Mouse (Mus musculus) C2C12 (cell line): ENCODE data around the gene Sncb. TPM values are rescaled to one million over a fixed set of nuclear protein-coding genes. Genes with fewer than 3 reads are reported as not detected.

Source experiments
- H3K27me3 ChIP-seq: one replicate; pipeline ENCODE4 v1.6.1; 2011; ENCODE audit not compliant: control insufficient read depth, insufficient read depth, insufficient read length
- H3K36me3 ChIP-seq: one replicate; pipeline ENCODE4 v1.6.1; 2011; ENCODE audit not compliant: control insufficient read depth, insufficient read depth
- H3K4me3 ChIP-seq: one replicate; pipeline ENCODE4 v1.5.1; 2011; ENCODE audit warnings: mild to moderate bottlenecking, control low read depth; ENCODE audit not compliant: poor library complexity, insufficient read depth, severe bottlenecking
- H3K79me2 ChIP-seq: one replicate; pipeline ENCODE4 v1.6.1; 2011; ENCODE audit not compliant: control insufficient read depth, insufficient read depth
- H3K79me3 ChIP-seq: one replicate; pipeline ENCODE4 v1.6.1; 2011; ENCODE audit warnings: low read depth, control low read depth
- H3ac ChIP-seq: one replicate; pipeline ENCODE3; 2011; ENCODE audit warnings: low read depth; ENCODE audit not compliant: control insufficient read depth, insufficient read length
- CEBPB ChIP-seq: IDR thresholded peaks from one replicate; pipeline ENCODE4 v1.6.1; 2011; ENCODE audit warnings: low read depth, mild to moderate bottlenecking, control low read depth, moderate library complexity
- CTCF ChIP-seq: IDR thresholded peaks from one replicate; pipeline ENCODE4 v1.5.1; 2011; ENCODE audit not compliant: control insufficient read depth, insufficient read depth, insufficient read length
- FOSL1 ChIP-seq: IDR thresholded peaks from one replicate; pipeline ENCODE4 v1.8.0; 2011; ENCODE audit warnings: mild to moderate bottlenecking, low read length; ENCODE audit not compliant: poor library complexity, insufficient read depth, severe bottlenecking
- MAX ChIP-seq: IDR thresholded peaks from one replicate; pipeline ENCODE4 v1.6.1; 2011; ENCODE audit warnings: mild to moderate bottlenecking, control low read depth
- MYOD1 ChIP-seq: IDR thresholded peaks from one replicate; pipeline ENCODE4 v1.6.1; 2011; ENCODE audit warnings: low read depth; ENCODE audit not compliant: control insufficient read depth, insufficient read length
- MYOG ChIP-seq: IDR thresholded peaks from one replicate; pipeline ENCODE4 v1.6.1; 2011; ENCODE audit not compliant: control insufficient read depth, insufficient read length; ENCODE audit errors: extremely low read depth
- USF1 ChIP-seq: IDR thresholded peaks from one replicate; pipeline ENCODE4 v1.6.1; 2011; ENCODE audit warnings: low read depth, mild to moderate bottlenecking, control low read depth, moderate library complexity
- polyA plus RNA-seq: library from polyadenylated mRNA; unstranded; fragments of >200 nt; fragmentation: generic; extraction: Trizol; gene quantifications from one replicate; pipeline ENCODE4 v1.2.1, GENCODE M21; 2012; ENCODE audit warnings: missing spikeins

The Sncb gene
- polyA plus RNA-seq, 1 experiment = not detected

- TF ChIP-seq MYOG (no peak), MAX (no peak), CEBPB (no peak), CTCF (no peak), USF1 (no peak), FOSL1 (no peak), MYOD1 (no peak)
These were observed 17.1 kb downstream of the Sncb start for GRCm38 (mm10) chr13:54749061-54749863.

GRCm38 (mm10) chr13:54748721-54749060 is 17.7 kb downstream of the Sncb start:
- TF ChIP-seq MYOD1 (no peak), MYOG (no peak), CEBPB (no peak), USF1 (no peak), FOSL1 (no peak), CTCF (no peak), MAX (no peak)
- H3K27me3 ChIP-seq = peaks cover 38% of the 10 kb centered on the region

More at GRCm38 (mm10) chr13:54749061-54749863, 17.1 kb downstream of the Sncb start:
- H3K4me3 ChIP-seq = peak overlapping the region; percentile 6
- no peaks in the 10 kb centered on the region for H3K79me3 ChIP-seq
- peak overlapping the region; percentile 66 for H3ac ChIP-seq
- no peaks in the 10 kb centered on the region for H3K36me3 ChIP-seq
- H3K79me2 ChIP-seq = no peaks in the 10 kb centered on the region
- peaks cover 36% of the 10 kb centered on the region for H3K27me3 ChIP-seq

GRCm38 (mm10) chr13:54748190-54748589 is 18.2 kb downstream of the Sncb start:
- H3K79me3 ChIP-seq = no peaks in the 10 kb centered on the region
- no peak overlapping the region for H3ac ChIP-seq
- H3K36me3 ChIP-seq = no peaks in the 10 kb centered on the region
- peaks cover 38% of the 10 kb centered on the region for H3K27me3 ChIP-seq
- no peak overlapping the region for H3K4me3 ChIP-seq
- no peak for TF ChIP-seq MYOG
- no peak for TF ChIP-seq MYOD1
- TF ChIP-seq CEBPB = no peak
- no peak for TF ChIP-seq MAX
- no peak for TF ChIP-seq CTCF
- no peak for TF ChIP-seq FOSL1
- TF ChIP-seq USF1 = no peak
- no peaks in the 10 kb centered on the region for H3K79me2 ChIP-seq

More at GRCm38 (mm10) chr13:54748721-54749060, 17.7 kb downstream of the Sncb start:
- Histone ChIP-seq H3K36me3 (no peaks in the 10 kb centered on the region), H3K79me2 (no peaks in the 10 kb centered on the region), H3K4me3 (no peak overlapping the region), H3ac (no peak overlapping the region), H3K79me3 (no peaks in the 10 kb centered on the region)

- H3K79me2 ChIP-seq = no peaks in the 10 kb centered on the region
- TF ChIP-seq FOSL1 = no peak
- TF ChIP-seq MYOD1 = no peak
- no peak for TF ChIP-seq CEBPB
- TF ChIP-seq MAX = no peak
- TF ChIP-seq USF1 = no peak
- H3K4me3 ChIP-seq = no peak overlapping the region
- H3ac ChIP-seq = no peak overlapping the region
- H3K27me3 ChIP-seq = peaks cover 48% of the 10 kb centered on the region
- H3K36me3 ChIP-seq = no peaks in the 10 kb centered on the region
- no peaks in the 10 kb centered on the region for H3K79me3 ChIP-seq
These were observed 19.5 kb downstream of the Sncb start for GRCm38 (mm10) chr13:54746896-54747295.

- H3K27me3 ChIP-seq = peaks cover 53% of the 10 kb centered on the region
- no peaks in the 10 kb centered on the region for H3K36me3 ChIP-seq
- no peaks in the 10 kb centered on the region for H3K79me3 ChIP-seq
- H3K4me3 ChIP-seq = no peak overlapping the region
- H3ac ChIP-seq = no peak overlapping the region
- H3K79me2 ChIP-seq = no peaks in the 10 kb centered on the region
- TF ChIP-seq MYOD1 (no peak), FOSL1 (no peak), CEBPB (no peak), CTCF (no peak), MYOG (no peak), USF1 (no peak), MAX (no peak)
These were observed 20.3 kb downstream of the Sncb start for GRCm38 (mm10) chr13:54746110-54746509.
